Mouse (Mus musculus) limb, embryonic 11.5 days (tissue): ENCODE measurements around the gene Dock8. TPM values are rescaled to one million over a fixed set of nuclear protein-coding genes. Genes with fewer than 3 reads are reported as not detected.

Experiments
- ATAC-seq: fragments of 200-750 bp; cut with Nextera tagmentation; 2 replicates; pipeline ENCODE4 v1.8.0; 2017; ENCODE audit warnings: low read depth; ENCODE audit not compliant: insufficient number of reproducible peaks, low FRiP score, low TSS enrichment
- DNase-seq: peaks from one replicate; pipeline ENCODE4 v3.0.0-alpha.2; 2015; ENCODE audit warnings: low spot score
- H3K27ac ChIP-seq: fragments of 300-500 bp; sonication (generic); replicated peaks from 2 replicates; pipeline ENCODE4 v1.5.1; 2014; ENCODE audit warnings: low read depth, mild to moderate bottlenecking, low read length
- H3K27me3 ChIP-seq: fragments of 300-500 bp; sonication (generic); 2 replicates; pipeline ENCODE4 v1.6.1; 2014; ENCODE audit warnings: mild to moderate bottlenecking, low read length, mixed read lengths; ENCODE audit not compliant: control insufficient read depth, insufficient read depth
- H3K36me3 ChIP-seq: fragments of 300-500 bp; sonication (generic); 2 replicates; pipeline ENCODE4 v1.6.1; 2014; ENCODE audit warnings: mild to moderate bottlenecking, low read length, moderate library complexity, mixed read lengths; ENCODE audit not compliant: control insufficient read depth, insufficient read depth
- H3K4me1 ChIP-seq: fragments of 300-500 bp; sonication (generic); 2 replicates; pipeline ENCODE4 v1.6.1; 2014; ENCODE audit warnings: low read length, mixed read lengths; ENCODE audit not compliant: control insufficient read depth, insufficient read depth
- H3K4me2 ChIP-seq: fragments of 300-500 bp; sonication (generic); 2 replicates; pipeline ENCODE4 v1.6.1; 2014; ENCODE audit warnings: low read depth, mild to moderate bottlenecking, moderate library complexity; ENCODE audit not compliant: severe bottlenecking
- H3K4me3 ChIP-seq: fragments of 300-500 bp; sonication (generic); 2 replicates; pipeline ENCODE4 v1.5.1; 2014; ENCODE audit warnings: low read depth, low read length
- H3K9ac ChIP-seq: fragments of 300-500 bp; sonication (generic); 2 replicates; pipeline ENCODE4 v1.6.1; 2014; ENCODE audit warnings: mild to moderate bottlenecking, low read length
- H3K9me3 ChIP-seq: fragments of 300-500 bp; sonication (generic); 2 replicates; pipeline ENCODE4 v1.6.1; 2016; ENCODE audit warnings: low read length; ENCODE audit not compliant: control insufficient read depth
- WGBS: fragments of 180-500 bp; shearing (Covaris S2); extraction: QIAGEN DNeasy Blood & Tissue Kit; methylation state at CpG from one replicate; pipeline ENCODE4 v1.1.7; 2014; 5-methylcytosine and 5-hydroxymethylcytosine counted together
- polyA plus RNA-seq: library from polyadenylated mRNA; unstranded; fragments of >200 nt; fragmentation: Nextera tagmentation; extraction: Ambion mirVana; gene quantifications from 2 replicates; pipeline ENCODE4 v1.2.1, GENCODE M21; 2014

Dock8 gene
- polyA plus RNA-seq, 1 experiment from 2014 or later, result 1.6 TPM

GRCm38 (mm10) chr19:25236596-25237491 lies 237.5 kb downstream of the Dock8 start, which contains the start of gene Kank1:
Kank1 (plus strand) TSS chr19:25236975.
- H3K9ac ChIP-seq, result peak within 1 kb of the TSS; percentile 67
- no peaks in the 10 kb centered on the region; the same call in 1 of the 2 replicates for H3K36me3 ChIP-seq
- 0 out of 2 replicates have a peak within 1 kb of the TSS, but pooled peaks have one; percentile 26 for H3K27ac ChIP-seq
- ATAC-seq, result peak; percentile 91
- H3K9me3 ChIP-seq, result no peaks in the 10 kb centered on the region
- peaks cover 6% of the 10 kb centered on the region; the same call in 1 of the 2 replicates for H3K27me3 ChIP-seq
- H3K4me2 ChIP-seq, result peak within 1 kb of the TSS; percentile 97
- under 1% methylated on average over 75 of the region's 76 CpGs for WGBS
- DNase-seq, result peak; percentile 86
- peak within 1 kb of the TSS; percentile 68 for H3K4me3 ChIP-seq
- no peaks in the 10 kb centered on the region for H3K4me1 ChIP-seq

DNA sequence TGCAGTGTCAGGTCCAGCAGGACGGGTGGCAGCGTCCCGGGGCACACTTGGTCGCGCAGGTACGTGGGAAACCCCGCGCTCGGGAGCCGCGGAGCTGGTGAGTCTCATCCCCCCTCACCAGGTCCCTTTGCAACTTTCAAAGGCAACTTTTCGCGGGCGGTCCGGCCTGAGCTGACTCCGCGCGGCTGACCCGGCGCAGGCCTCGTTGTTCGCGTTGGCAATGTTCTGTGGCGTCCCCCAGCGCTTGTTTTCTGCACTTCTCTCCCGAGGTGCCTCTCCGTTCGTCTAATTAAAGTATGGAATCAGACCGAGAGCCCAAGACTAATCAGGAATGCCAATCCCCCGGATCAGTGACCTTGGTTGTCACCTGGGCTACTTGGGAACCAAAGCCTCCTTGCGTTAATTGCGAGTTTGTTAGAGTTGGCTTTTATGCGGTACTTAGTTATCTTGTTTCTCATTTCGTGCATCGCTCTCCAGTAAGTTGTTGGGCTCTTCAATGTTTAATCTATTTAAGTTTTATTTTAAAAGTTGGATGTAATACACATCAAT lies 238.2 kb downstream of the Dock8 start:
- no peak for ATAC-seq
- H3K9ac ChIP-seq, result peak overlapping the region; percentile 67
- peaks cover 6% of the 10 kb centered on the region; the same call in 1 of the 2 replicates for H3K27me3 ChIP-seq
- peak overlapping the region; percentile 68 for H3K4me3 ChIP-seq
- no peaks in the 10 kb centered on the region for H3K4me1 ChIP-seq
- DNase-seq, result peak; percentile 74
- peak overlapping the region; percentile 97 for H3K4me2 ChIP-seq
- H3K27ac ChIP-seq, result no peak overlapping the region
- H3K9me3 ChIP-seq, result no peaks in the 10 kb centered on the region
- under 1% methylated on average over 35 of the region's 35 CpGs for WGBS
- H3K36me3 ChIP-seq, result no peaks in the 10 kb centered on the region; the same call in 1 of the 2 replicates

GRCm38 (mm10) chr19:25238121-25238520 lies 238.8 kb downstream of the Dock8 start:
- DNase-seq, result no peak
- no peaks in the 10 kb centered on the region for H3K9me3 ChIP-seq
- WGBS, result 7% methylated on average over 13 of the region's 13 CpGs

DNA sequence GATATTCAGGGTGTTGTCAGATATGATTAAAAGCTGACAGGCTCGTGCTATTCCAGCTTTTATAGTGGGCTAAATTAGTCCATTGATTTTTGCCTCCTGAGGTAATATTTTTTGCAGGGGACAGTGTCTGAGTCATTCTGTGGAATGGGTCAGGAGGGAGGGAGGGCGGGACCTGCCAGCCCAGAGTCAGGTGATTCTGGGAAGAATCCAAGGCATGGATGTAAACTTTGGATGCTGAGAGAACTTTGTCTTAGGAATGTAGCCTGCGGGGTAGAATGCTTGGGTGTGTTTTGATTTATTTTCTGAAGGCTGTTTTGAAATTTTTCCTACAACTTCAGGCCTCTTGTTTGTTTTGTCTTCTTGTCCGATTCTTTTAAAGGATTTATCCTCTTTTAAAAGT lies 244.2 kb downstream of the Dock8 start:
- DNase-seq, result no peak
- H3K27me3 ChIP-seq, result no peaks in the 10 kb centered on the region
- H3K27ac ChIP-seq, result no peak overlapping the region
- WGBS, result 82% methylated on average over 4 of the region's 4 CpGs
- H3K9me3 ChIP-seq, result no peaks in the 10 kb centered on the region
- H3K9ac ChIP-seq, result no peak overlapping the region
- H3K4me2 ChIP-seq, result no peak overlapping the region
- ATAC-seq, result no peak
- H3K36me3 ChIP-seq, result no peaks in the 10 kb centered on the region
- no peak overlapping the region for H3K4me3 ChIP-seq
- no peaks in the 10 kb centered on the region for H3K4me1 ChIP-seq

More at GRCm38 (mm10) chr19:25238121-25238520, 238.8 kb downstream of the Dock8 start:
- H3K27ac ChIP-seq, result no peak overlapping the region
- no peaks in the 10 kb centered on the region; the same call in 1 of the 2 replicates for H3K36me3 ChIP-seq
- no peak for ATAC-seq
- peak overlapping the region; percentile 68 for H3K4me3 ChIP-seq
- H3K4me1 ChIP-seq, result no peaks in the 10 kb centered on the region
- peaks cover 6% of the 10 kb centered on the region; the same call in 1 of the 2 replicates for H3K27me3 ChIP-seq
- no peak overlapping the region; the same call in 1 of the 2 replicates for H3K9ac ChIP-seq
- H3K4me2 ChIP-seq, result peak overlapping the region; percentile 97; the same call in 1 of the 2 replicates

GRCm38 (mm10) chr19:25246062-25246461 lies 246.7 kb downstream of the Dock8 start:
- H3K4me3 ChIP-seq, result no peak overlapping the region
- DNase-seq, result no peak
- H3K36me3 ChIP-seq, result no peaks in the 10 kb centered on the region
- H3K27me3 ChIP-seq, result no peaks in the 10 kb centered on the region
- H3K9ac ChIP-seq, result no peak overlapping the region
- no peak overlapping the region for H3K27ac ChIP-seq
- peaks cover 3% of the 10 kb centered on the region; the same call in 1 of the 2 replicates for H3K4me1 ChIP-seq
- H3K9me3 ChIP-seq, result no peaks in the 10 kb centered on the region
- ATAC-seq, result no peak
- no peak overlapping the region for H3K4me2 ChIP-seq
- 92% methylated on average over 8 of the region's 8 CpGs for WGBS

GRCm38 (mm10) chr19:25247858-25248552 lies 248.7 kb downstream of the Dock8 start:
- Histone ChIP-seq H3K9me3 (no peaks in the 10 kb centered on the region), H3K9ac (no peak overlapping the region), H3K27me3 (no peaks in the 10 kb centered on the region), H3K4me2 (no peak overlapping the region), H3K4me1 (peaks cover 3% of the 10 kb centered on the region; the same call in 1 of the 2 replicates), H3K36me3 (no peaks in the 10 kb centered on the region), H3K4me3 (no peak overlapping the region), H3K27ac (no peak overlapping the region)
- DNase-seq, result no peak
- 91% methylated on average over 14 of the region's 14 CpGs for WGBS
- no peak for ATAC-seq

DNA sequence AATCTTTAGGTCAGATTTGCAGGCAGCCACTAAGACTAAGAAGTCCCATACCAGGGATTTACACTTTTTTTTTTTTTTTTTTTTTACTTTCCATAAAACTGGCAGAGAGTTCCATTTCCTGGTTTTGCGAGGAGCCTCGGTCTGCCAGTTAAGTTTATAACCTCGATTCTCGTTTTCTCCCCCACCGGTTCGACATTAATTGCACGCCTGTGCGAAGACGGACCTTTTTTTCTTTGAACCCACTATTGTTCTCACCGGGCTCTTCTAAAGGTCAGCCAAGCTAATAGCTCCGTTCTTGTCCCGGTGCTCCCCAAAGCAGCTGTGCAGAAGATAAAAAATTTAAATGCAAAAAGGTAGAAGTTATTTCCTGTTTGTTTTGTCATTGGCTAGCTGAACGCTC lies 249.9 kb downstream of the Dock8 start:
- no peak overlapping the region for H3K9ac ChIP-seq
- peaks cover 3% of the 10 kb centered on the region; the same call in 1 of the 2 replicates for H3K4me1 ChIP-seq
- no peaks in the 10 kb centered on the region for H3K9me3 ChIP-seq
- no peak for ATAC-seq
- no peak for DNase-seq
- no peaks in the 10 kb centered on the region for H3K36me3 ChIP-seq
- H3K4me2 ChIP-seq, result no peak overlapping the region
- no peak overlapping the region for H3K4me3 ChIP-seq
- no peaks in the 10 kb centered on the region for H3K27me3 ChIP-seq
- 28% methylated on average over 13 of the region's 13 CpGs for WGBS
- no peak overlapping the region for H3K27ac ChIP-seq

DNA sequence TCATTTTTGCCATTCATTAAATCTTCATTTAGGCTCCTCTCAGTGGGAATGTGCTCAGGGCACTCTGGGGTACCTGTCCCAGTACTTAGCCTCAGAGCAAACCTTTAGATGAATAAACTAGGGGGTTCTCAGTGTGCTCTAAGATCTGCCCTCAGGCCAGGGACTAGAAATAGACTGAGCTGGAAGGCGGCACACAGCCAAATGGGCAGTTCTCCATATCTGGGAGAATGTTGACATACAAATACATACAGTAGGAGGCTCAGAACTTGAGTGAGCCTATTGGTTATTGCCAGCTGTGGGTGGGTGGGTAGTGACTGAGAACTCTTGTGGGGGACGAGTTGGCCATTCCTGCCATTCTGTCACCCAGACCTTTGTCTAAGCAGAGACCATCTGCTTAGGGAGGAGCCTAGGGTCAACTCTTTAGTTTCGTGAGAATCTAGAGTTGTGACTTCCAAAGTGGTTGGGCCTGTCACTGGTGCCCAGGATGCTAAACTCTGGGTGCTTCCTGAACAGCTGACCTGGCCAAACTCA lies 252.3 kb downstream of the Dock8 start:
- H3K4me2 ChIP-seq, result no peak overlapping the region
- no peak for DNase-seq
- WGBS, result 80% methylated on average over 3 of the region's 3 CpGs
- H3K27ac ChIP-seq, result no peak overlapping the region
- H3K4me1 ChIP-seq, result peaks cover 3% of the 10 kb centered on the region; the same call in 1 of the 2 replicates
- H3K4me3 ChIP-seq, result no peak overlapping the region
- no peaks in the 10 kb centered on the region for H3K36me3 ChIP-seq
- no peaks in the 10 kb centered on the region for H3K9me3 ChIP-seq
- H3K9ac ChIP-seq, result no peak overlapping the region
- ATAC-seq, result no peak
- no peaks in the 10 kb centered on the region for H3K27me3 ChIP-seq
